Mouse (Mus musculus): ENCODE measurements around the gene Pcsk6. TPM values are rescaled to one million over a fixed set of nuclear protein-coding genes. Genes with fewer than 3 reads are reported as not detected.
"Not testable (repeated sequence)": the region's sequence is repeated elsewhere in the genome, so short reads cannot be mapped to it uniquely, and the experiment has no call there.

Pcsk6 gene
- polyA plus RNA-seq (2015; fragmentation: Nextera tagmentation; extraction: Ambion mirVana), result 0.52 and 0.74 TPM in 2 replicates

- no peaks in the 10 kb centered on the region for H3K36me3 ChIP-seq
- WGBS, result under 1% methylated on average over 89 of the region's 111 CpGs
- H3K27me3 ChIP-seq, result peaks cover 64% of the 10 kb centered on the region
- no peaks in the 10 kb centered on the region for H3K9me3 ChIP-seq
- H3K4me2 ChIP-seq (replicated peaks), result peak within 1 kb of the TSS; percentile 96
- H3K4me3 ChIP-seq (replicated peaks), result peak within 1 kb of the TSS; percentile 63
- ATAC-seq, result peak; percentile 85
- H3K27ac ChIP-seq, result no peak within 1 kb of the TSS
- H3K4me1 ChIP-seq (replicated peaks), result peaks cover 18% of the 10 kb centered on the region
- H3K9ac ChIP-seq (replicated peaks), result peak within 1 kb of the TSS; percentile 68
These were observed at the start of gene Pcsk6 for GRCm38 (mm10) chr7:65861591-65862472. Gene Pcsk6, plus strand, starts transcription at chr7:65861734.

- ATAC-seq, result no peak
- no peak overlapping the region for H3K9ac ChIP-seq (replicated peaks)
- 82% methylated on average over 8 of the region's 8 CpGs for WGBS
These were observed 47.8 kb upstream of the Pcsk6 start for GRCm38 (mm10) chr7:65813611-65814212.

GRCm38 (mm10) chr7:65817564-65817963, 44.0 kb upstream of the Pcsk6 start:
- no peak for ATAC-seq
- no peaks in the 10 kb centered on the region for H3K36me3 ChIP-seq
- peaks cover 2% of the 10 kb centered on the region; the same call in 1 of the 2 replicates for H3K9me3 ChIP-seq
- WGBS, result 91% methylated on average over 8 of the region's 8 CpGs
- H3K4me1 ChIP-seq (replicated peaks), result 0 out of 2 replicates have a peak, but pooled peaks cover 9% of the 10 kb centered on the region
- H3K4me2 ChIP-seq (replicated peaks), result no peak overlapping the region
- H3K4me3 ChIP-seq (replicated peaks), result no peak overlapping the region
- no peak overlapping the region for H3K27ac ChIP-seq
- H3K27me3 ChIP-seq, result no peaks in the 10 kb centered on the region
- H3K9ac ChIP-seq (replicated peaks), result no peak overlapping the region

More at GRCm38 (mm10) chr7:65813611-65814212, 47.8 kb upstream of the Pcsk6 start:
- H3K9me3 ChIP-seq, result peaks cover 2% of the 10 kb centered on the region; the same call in 1 of the 2 replicates
- no peak overlapping the region for H3K4me3 ChIP-seq (replicated peaks)
- no peak overlapping the region for H3K4me2 ChIP-seq (replicated peaks)
- no peaks in the 10 kb centered on the region for H3K4me1 ChIP-seq (replicated peaks)
- no peak overlapping the region for H3K27ac ChIP-seq
- H3K27me3 ChIP-seq, result no peaks in the 10 kb centered on the region
- H3K36me3 ChIP-seq, result no peaks in the 10 kb centered on the region

- H3K4me2 ChIP-seq (replicated peaks), result no peak overlapping the region
- H3K4me3 ChIP-seq (replicated peaks), result no peak overlapping the region
- H3K27ac ChIP-seq, result no peak overlapping the region
- H3K9ac ChIP-seq (replicated peaks), result no peak overlapping the region
- ATAC-seq, result no peak
- H3K4me1 ChIP-seq (replicated peaks), result 0 out of 2 replicates have a peak, but pooled peaks cover 9% of the 10 kb centered on the region
- H3K27me3 ChIP-seq, result no peaks in the 10 kb centered on the region
- H3K36me3 ChIP-seq, result no peaks in the 10 kb centered on the region
- H3K9me3 ChIP-seq, result peaks cover 2% of the 10 kb centered on the region; the same call in 1 of the 2 replicates
- 27% methylated on average over 8 of the region's 8 CpGs for WGBS
These were observed 41.1 kb upstream of the Pcsk6 start for GRCm38 (mm10) chr7:65820391-65820790.

GRCm38 (mm10) chr7:65821901-65822300, 39.6 kb upstream of the Pcsk6 start:
- not testable (repeated sequence) for H3K27me3 ChIP-seq; H3K36me3 ChIP-seq; H3K9ac ChIP-seq (replicated peaks); H3K4me2 ChIP-seq (replicated peaks); H3K9me3 ChIP-seq; ATAC-seq; H3K4me1 ChIP-seq (replicated peaks); H3K4me3 ChIP-seq (replicated peaks); H3K27ac ChIP-seq
- 75% methylated on average over 4 of the region's 4 CpGs for WGBS

- WGBS, result 75% methylated on average over 2 of the region's 2 CpGs
- Histone ChIP-seq H3K36me3 (no peaks in the 10 kb centered on the region), H3K9ac (replicated peaks) (no peak overlapping the region), H3K9me3 (no peaks in the 10 kb centered on the region), H3K4me2 (replicated peaks) (no peak overlapping the region), H3K4me3 (replicated peaks) (no peak overlapping the region), H3K27me3 (no peaks in the 10 kb centered on the region), H3K27ac (no peak overlapping the region), H3K4me1 (replicated peaks) (0 out of 2 replicates have a peak, but pooled peaks cover 9% of the 10 kb centered on the region)
- ATAC-seq, result no peak
These were observed 38.9 kb upstream of the Pcsk6 start for GRCm38 (mm10) chr7:65822506-65823119.

- Histone ChIP-seq H3K27ac (no peak overlapping the region), H3K4me3 (replicated peaks) (no peak overlapping the region), H3K9me3 (peaks cover 6% of the 10 kb centered on the region; the same call in 1 of the 2 replicates), H3K9ac (replicated peaks) (no peak overlapping the region), H3K4me1 (replicated peaks) (no peaks in the 10 kb centered on the region), H3K36me3 (no peaks in the 10 kb centered on the region), H3K27me3 (no peaks in the 10 kb centered on the region), H3K4me2 (replicated peaks) (no peak overlapping the region)
- ATAC-seq, result no peak
- 96% methylated on average over 3 of the region's 3 CpGs for WGBS
These were observed 21.8 kb upstream of the Pcsk6 start for GRCm38 (mm10) chr7:65839756-65840155.

GRCm38 (mm10) chr7:65843210-65843609, 18.3 kb upstream of the Pcsk6 start:
- no peak overlapping the region for H3K4me3 ChIP-seq (replicated peaks)
- H3K27me3 ChIP-seq, result no peaks in the 10 kb centered on the region
- no peak overlapping the region for H3K4me2 ChIP-seq (replicated peaks)
- no peak overlapping the region for H3K27ac ChIP-seq
- WGBS, result 59% methylated on average over 2 of the region's 2 CpGs
- H3K36me3 ChIP-seq, result no peaks in the 10 kb centered on the region
- H3K4me1 ChIP-seq (replicated peaks), result no peaks in the 10 kb centered on the region
- peaks cover 6% of the 10 kb centered on the region; the same call in 1 of the 2 replicates for H3K9me3 ChIP-seq
- ATAC-seq, result no peak
- no peak overlapping the region for H3K9ac ChIP-seq (replicated peaks)

- 58% methylated on average over 7 of the region's 7 CpGs for WGBS
- no peak for ATAC-seq
- no peak overlapping the region for H3K9ac ChIP-seq (replicated peaks)
- no peaks in the 10 kb centered on the region for H3K36me3 ChIP-seq
- H3K4me2 ChIP-seq (replicated peaks), result no peak overlapping the region
- no peak overlapping the region for H3K27ac ChIP-seq
- peaks cover 18% of the 10 kb centered on the region for H3K4me1 ChIP-seq (replicated peaks)
- no peaks in the 10 kb centered on the region for H3K9me3 ChIP-seq
- H3K27me3 ChIP-seq, result peaks cover 64% of the 10 kb centered on the region
- peak overlapping the region; percentile 63; the same call in 1 of the 2 replicates for H3K4me3 ChIP-seq (replicated peaks)
These were observed 553 bp upstream of the Pcsk6 start for GRCm38 (mm10) chr7:65860981-65861380.

GRCm38 (mm10) chr7:65862473-65863176, 1.1 kb downstream of the Pcsk6 start:
- Histone ChIP-seq H3K36me3 (no peaks in the 10 kb centered on the region), H3K4me1 (replicated peaks) (peaks cover 18% of the 10 kb centered on the region), H3K27me3 (peaks cover 64% of the 10 kb centered on the region), H3K27ac (no peak overlapping the region), H3K4me3 (replicated peaks) (peak overlapping the region; percentile 63), H3K9me3 (no peaks in the 10 kb centered on the region), H3K4me2 (replicated peaks) (peak overlapping the region; percentile 96), H3K9ac (replicated peaks) (peak overlapping the region; percentile 68)
- 2% methylated on average over 61 of the region's 61 CpGs for WGBS
- ATAC-seq, result peak; percentile 64

GRCm38 (mm10) chr7:65869173-65869572, 7.6 kb downstream of the Pcsk6 start:
- 83% methylated on average over 16 of the region's 16 CpGs for WGBS
- Histone ChIP-seq H3K4me2 (replicated peaks) (no peak overlapping the region), H3K4me3 (replicated peaks) (no peak overlapping the region), H3K36me3 (no peaks in the 10 kb centered on the region), H3K4me1 (replicated peaks) (peaks cover 19% of the 10 kb centered on the region), H3K27ac (no peak overlapping the region), H3K27me3 (peaks cover 25% of the 10 kb centered on the region), H3K9me3 (no peaks in the 10 kb centered on the region), H3K9ac (replicated peaks) (no peak overlapping the region)
- no peak for ATAC-seq

Data from midbrain, embryonic 13.5 days (tissue).